Mouse (Mus musculus) MEL (cell line): ENCODE measurements around the gene Agl.

Experiments
- CTCF ChIP-seq, 3 experiments: IDR thresholded peaks in 2 of 3; conservative IDR thresholded peaks in 1 of 3; 2 replicates each; pipeline ENCODE4 v1.5.1; 2011 to 2012; ENCODE audit warnings: low read length in 3 of 3, low read depth in 2 of 3, mild to moderate bottlenecking in 2 of 3, improper control_type of control experiment in 1 of 3, inconsistent platforms in 1 of 3, mixed read lengths in 1 of 3, moderate library complexity in 1 of 3; ENCODE audit not compliant: control insufficient read depth in 1 of 3, insufficient read depth in 1 of 3, poor library complexity in 1 of 3, severe bottlenecking in 1 of 3
- POLR2A ChIP-seq, 2 experiments: IDR thresholded peaks; 2 replicates each; pipeline ENCODE4 v1.6.1; 2011 to 2012; ENCODE audit warnings: low read length in 2 of 2, mild to moderate bottlenecking in 2 of 2, control low read depth in 1 of 2, improper control_type of control experiment in 1 of 2, low read depth in 1 of 2, moderate library complexity in 1 of 2; ENCODE audit not compliant: control insufficient read depth in 1 of 2, insufficient read depth in 1 of 2, poor library complexity in 1 of 2
- TCF12 ChIP-seq: IDR thresholded peaks from 2 replicates; pipeline ENCODE4 v1.6.1; 2014; ENCODE audit warnings: low read depth, mild to moderate bottlenecking, inconsistent platforms, low read length, improper control_type of control experiment, moderate library complexity

GRCm38 (mm10) chr3:116702647-116703272 lies 105.2 kb downstream of the Agl start:
- no peak for TF ChIP-seq TCF12
- no peak for TF ChIP-seq CTCF (IDR thresholded peaks at IDR 0.05 in 2 of 3, conservative IDR thresholded peaks at IDR 0.05 in 1 of 3; ENCODE audit: control insufficient read depth in 1 of 3, insufficient read depth in 1 of 3, low read depth in 2 of 3, low read length in 3 of 3, poor library complexity in 1 of 3, severe bottlenecking in 1 of 3)
- TF ChIP-seq POLR2A (IDR thresholded peaks at IDR 0.05; ENCODE audit: control insufficient read depth in 1 of 2, insufficient read depth in 1 of 2, low read depth in 1 of 2, low read length in 2 of 2, poor library complexity in 1 of 2) = no peak
